Mouse (Mus musculus): ENCODE results near the gene Btaf1.
"Not testable (repeated sequence)": the region's sequence is repeated elsewhere in the genome, so short reads cannot be mapped to it uniquely, and the experiment has no call there.

The Btaf1 gene

DNA sequence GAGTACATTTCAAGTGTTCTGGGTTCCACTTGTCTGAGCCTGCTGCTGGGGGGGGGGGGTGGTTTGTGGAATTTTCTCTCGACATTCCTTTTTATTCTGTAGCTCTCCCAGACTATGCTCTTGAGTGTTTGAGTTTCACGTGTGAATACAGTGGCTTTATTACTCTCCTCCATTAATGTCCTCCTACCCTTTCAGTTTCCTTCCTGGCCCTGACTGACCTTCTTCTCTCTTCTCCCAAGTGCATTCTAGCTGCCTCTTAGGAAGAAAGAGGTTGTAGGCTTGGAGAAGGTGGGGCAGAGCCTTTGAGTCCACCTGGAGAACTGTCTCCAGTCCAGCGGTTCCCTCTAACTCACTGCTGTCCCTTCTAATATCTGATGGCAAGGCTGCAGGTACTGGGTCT, 2.9 kb upstream of the Btaf1 start:
- DNase-seq: no peak

DNA sequence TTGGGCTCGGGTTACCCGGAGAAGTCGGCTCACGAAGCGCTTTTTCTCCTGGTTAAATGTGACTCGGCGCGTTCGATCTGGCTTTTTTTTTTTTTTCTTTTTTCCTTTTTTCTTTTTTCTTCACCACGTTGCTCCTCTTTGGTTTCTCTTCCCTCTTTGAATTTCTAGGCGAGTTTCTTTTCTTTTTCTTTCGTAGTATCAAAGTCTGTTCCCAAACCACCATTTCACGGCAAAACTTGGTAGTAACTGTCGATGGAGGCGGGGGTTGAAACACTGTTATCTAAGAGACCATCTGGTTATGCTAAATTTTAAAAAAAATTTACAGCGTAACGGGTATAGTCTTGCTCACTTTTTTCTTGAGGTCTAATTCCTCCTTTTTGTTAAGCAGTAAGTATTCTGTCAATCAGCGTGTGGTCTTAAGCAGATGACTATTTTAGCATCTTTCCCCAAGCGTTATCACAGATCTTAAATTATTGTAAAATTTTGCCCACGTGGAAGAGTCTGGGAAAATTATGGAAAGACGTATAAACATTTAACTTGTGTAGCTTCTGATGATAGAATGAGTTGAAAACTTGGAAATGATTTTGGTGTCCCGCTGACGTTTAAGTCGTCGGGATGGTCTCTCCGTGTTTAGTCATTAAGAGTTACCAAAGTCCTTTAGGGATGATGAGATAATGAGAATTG, 816 bp downstream of the Btaf1 start:
- no peak for DNase-seq

GRCm38 (mm10) chr19:36927800-36928361, 2.0 kb downstream of the Btaf1 start:
- no peak for DNase-seq

DNA sequence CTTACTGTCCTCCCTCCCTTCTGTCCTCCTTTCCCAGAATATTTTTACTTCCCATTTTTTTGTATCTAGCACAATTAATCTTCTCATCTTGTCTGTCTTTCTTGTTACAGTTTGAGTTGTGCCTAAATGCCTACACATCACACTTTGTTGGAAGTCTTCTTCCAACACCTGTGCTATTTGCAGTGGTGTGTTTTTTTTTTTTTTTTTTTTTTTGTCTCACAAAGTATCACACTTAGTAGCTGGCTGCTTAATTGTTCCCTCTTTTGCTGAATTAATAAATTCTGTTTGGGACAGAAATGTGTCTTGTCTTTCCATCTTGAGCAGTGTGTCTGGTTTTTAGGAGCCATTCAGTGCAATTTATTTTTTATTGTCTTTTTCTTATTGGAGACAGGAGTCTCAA, 3.9 kb downstream of the Btaf1 start:
- DNase-seq: no peak

DNA sequence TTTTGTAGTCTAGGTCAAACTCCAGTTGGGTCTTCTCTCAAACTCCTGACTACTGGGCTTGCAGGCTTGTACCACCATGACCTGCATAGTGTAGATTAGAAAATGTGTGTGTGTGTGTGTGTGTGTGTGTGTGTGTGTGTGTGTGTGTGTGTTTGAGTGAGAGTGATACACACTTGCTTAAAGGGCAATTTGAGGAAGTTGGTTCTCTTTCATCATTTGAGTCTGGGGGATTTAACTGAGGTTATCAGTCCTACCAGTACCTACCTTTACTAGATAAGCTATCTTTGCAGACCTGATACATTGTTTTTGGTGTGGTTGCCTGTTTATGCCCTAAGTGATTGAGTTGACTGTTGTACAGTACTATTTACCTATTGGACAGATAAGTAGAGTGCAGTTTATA, 6.2 kb downstream of the Btaf1 start:
- no peak for DNase-seq

- no peak for DNase-seq
These were observed 6.7 kb downstream of the Btaf1 start for GRCm38 (mm10) chr19:36932613-36933012.

- no peak for DNase-seq
These were observed 10.4 kb downstream of the Btaf1 start for GRCm38 (mm10) chr19:36936285-36936684.

GRCm38 (mm10) chr19:36938008-36938407, 12.1 kb downstream of the Btaf1 start:
- no peak for DNase-seq

DNA sequence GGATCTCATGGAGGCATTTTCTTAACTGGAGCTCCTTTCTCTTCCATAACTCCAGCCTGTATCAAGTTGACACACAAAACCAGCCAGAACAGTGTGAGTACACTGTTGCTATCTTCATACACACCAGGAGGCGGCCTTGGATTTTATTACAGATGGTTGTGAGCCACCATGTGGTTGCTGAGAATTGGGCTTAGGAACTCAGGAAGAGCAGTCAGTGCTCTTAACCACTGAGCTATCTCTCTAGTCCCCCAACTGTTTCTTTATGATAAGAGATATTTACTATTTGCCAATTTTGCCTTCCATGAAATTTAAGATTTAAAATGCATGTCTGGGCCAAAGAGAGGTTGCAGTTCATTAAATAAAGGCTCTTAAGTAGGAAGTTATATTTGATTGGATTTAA, 14.2 kb downstream of the Btaf1 start:
- DNase-seq: no peak

DNA sequence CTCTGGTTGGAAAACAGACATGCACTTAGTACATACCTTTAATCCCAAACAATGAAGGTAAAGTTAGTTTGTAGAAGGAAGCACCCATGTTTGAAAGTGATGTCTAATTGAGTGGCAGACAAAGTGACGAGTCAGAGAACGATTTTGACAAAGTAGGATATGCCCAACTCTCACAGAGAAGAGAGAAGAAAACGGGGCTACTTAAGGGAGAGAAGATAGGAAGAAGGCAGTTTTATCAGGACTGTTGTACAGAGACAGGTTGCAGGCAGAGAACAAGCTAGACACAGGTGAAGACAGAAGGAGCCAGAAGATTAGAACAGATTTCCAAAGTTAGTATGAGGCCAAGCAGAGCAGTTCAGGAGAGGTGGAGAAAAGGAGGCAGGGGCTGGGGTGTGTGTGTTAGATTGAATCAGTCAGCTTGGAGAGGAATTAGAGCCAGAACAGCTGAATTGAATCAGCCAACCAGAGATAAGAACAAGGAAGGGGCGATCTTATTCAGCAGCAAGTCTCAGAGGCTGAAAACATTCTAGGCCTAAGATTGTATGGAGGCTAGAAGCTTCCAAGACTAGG, 27.8 kb downstream of the Btaf1 start:
- no peak for DNase-seq

GRCm38 (mm10) chr19:36958331-36958730, 32.5 kb downstream of the Btaf1 start:
- DNase-seq: no peak

DNA sequence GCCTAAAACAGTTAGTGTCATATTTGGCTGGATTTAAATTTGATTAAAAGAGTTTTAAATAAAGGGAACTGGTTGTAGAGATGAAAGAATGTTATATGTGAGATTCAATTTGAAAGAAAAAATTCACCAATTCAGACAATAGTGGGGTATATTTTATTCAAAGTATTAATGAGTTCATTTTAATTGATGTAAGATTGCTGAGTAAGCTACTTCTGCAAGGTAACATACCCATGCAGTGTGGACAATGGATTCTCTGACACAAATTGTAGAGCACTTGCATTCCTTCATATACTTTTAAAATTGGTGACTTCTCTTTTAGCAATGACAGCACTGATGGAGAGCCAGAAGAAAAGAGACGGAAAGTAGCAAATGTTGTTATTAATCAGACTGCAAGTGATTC, 35.4 kb downstream of the Btaf1 start:
- DNase-seq: no peak

- not testable (repeated sequence) for DNase-seq
These were observed 36.8 kb downstream of the Btaf1 start for GRCm38 (mm10) chr19:36962544-36963260.

GRCm38 (mm10) chr19:37004557-37004956, 78.7 kb downstream of the Btaf1 start:
- DNase-seq: no peak

DNA sequence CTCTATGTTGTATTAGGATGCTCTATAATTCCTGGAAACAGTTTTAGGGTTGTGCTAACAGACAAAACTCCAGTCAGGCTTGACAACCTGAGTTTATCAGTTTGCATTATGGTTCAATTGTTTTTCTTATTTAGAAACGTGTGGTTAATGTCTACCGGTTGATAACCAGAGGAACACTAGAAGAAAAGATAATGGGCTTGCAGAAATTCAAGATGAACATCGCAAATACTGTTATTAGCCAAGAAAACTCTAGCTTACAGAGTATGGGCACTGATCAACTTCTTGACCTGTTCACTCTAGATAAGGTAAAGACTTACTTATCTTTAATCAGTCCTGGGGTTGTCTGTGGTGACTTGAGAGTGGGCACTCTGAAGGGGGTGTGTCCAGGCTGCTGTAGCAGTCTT, 84.0 kb downstream of the Btaf1 start:
- no peak for DNase-seq

DNA sequence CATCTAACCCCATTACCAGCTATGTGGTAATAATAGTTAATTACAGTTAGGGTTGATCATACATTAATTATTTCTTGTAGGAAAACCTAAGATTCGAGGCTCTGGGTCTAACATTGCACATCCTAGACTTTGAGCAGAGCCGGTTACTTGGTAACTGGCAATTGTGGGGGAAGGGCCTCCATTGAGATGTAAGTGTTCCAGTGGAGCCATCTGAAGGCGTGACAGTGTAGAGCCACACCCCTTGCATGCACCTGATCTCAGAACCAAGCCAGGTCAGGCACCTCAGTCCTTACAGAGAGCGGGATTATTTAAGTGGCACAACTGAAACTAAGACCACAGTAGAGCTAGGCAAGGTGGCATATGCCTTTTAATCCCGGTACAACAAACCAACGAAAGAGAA, 87.6 kb downstream of the Btaf1 start:
- no peak for DNase-seq

- no peak for DNase-seq
These were observed 88.5 kb downstream of the Btaf1 start for GRCm38 (mm10) chr19:37014173-37014939.

DNA sequence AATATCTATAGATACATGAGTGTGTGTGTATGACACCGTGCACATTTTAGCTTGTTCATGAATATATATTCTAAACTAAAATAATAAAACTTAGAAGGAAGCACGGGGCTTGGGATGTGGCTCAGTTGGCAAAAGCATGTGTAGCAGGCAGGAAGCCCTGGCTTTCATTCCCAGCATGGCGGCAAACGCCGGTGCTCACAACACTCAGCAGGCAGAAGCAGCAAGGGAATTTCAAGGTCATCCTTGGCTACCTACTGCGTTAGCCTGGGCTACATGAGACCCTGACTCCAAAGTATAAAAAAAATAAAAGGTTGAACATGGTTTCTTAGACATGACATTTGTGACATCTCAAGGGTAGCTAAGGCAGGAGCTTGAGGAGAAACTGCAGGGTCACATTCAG, 91.0 kb downstream of the Btaf1 start:
- no peak for DNase-seq

DNA sequence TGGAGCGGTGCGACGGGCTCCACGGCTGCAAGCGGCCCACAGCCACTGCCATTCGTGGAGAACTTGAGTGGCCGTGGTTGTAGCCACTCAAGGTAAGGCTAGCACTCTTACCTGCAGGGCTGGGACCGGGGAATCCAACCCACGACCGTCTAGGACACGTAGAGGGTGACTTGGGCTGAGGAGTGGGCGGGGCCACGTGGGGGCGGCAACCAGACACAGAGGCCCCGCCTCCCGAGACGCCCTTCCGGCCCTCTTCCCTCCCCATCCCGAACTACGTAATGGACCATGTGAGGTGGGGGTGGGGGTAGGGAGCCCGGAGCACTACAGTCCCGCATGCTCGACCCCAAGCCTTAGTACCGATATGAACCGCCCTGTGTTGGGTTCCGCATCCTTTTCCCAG, 92.5 kb downstream of the Btaf1 start:
- peak; percentile 60 for DNase-seq

GRCm38 (mm10) chr19:37018931-37019330, 93.1 kb downstream of the Btaf1 start:
- DNase-seq: no peak

- DNase-seq: no peak
These were observed 94.7 kb downstream of the Btaf1 start for GRCm38 (mm10) chr19:37020531-37020930.

GRCm38 (mm10) chr19:37020951-37021350, 95.1 kb downstream of the Btaf1 start:
- no peak for DNase-seq

DNA sequence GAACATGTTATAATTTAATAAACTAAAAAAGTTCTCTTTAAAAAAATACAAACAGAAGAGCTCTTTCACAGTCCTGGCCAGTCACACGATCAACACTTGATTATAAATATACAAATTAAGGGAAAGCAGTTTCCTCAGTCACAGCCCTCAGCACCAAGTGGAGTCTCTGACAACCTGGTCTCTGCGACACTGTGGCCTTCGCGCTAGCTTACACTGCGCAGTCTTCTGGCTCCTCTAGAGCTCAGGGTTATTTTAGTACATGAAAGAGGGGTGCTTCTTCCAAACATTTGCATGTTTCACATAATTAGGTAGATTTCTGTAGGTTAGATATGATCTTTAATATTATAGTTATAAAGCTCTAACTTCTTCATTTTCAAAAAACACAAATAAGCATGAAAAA, 96.3 kb downstream of the Btaf1 start:
- DNase-seq: no peak
